Mouse (Mus musculus): ENCODE measurements around the gene Nos1ap.
A peak's percentile ranks its signal among the peaks of the same experiment; 100 is the strongest.

Gene Nos1ap

GRCm38 (mm10) chr1:170406921-170407320, 182.7 kb downstream of the Nos1ap start:
- DNase-seq: no peak

DNA sequence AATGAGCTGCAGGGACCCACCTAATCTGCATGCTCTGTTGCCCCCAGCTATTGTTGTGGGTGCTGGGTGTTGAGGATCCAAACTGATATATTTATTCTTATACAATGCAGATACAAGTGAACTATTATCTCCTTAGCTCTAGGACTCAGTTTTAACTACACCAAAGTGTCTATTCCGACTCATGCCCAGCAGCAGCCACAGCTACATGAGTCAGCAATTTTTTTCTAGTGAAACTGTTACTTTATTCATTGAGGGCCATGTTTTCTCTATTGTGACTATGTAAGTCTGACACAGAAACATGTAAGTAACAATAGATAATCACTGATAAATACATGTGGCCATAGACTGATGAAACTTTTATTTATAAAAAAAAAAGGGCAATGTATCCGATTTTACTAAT, 184.5 kb downstream of the Nos1ap start:
- no peak for DNase-seq

- no peak for DNase-seq
Observed at GRCm38 (mm10) chr1:170402682-170403081, 187.0 kb downstream of the Nos1ap start.

DNA sequence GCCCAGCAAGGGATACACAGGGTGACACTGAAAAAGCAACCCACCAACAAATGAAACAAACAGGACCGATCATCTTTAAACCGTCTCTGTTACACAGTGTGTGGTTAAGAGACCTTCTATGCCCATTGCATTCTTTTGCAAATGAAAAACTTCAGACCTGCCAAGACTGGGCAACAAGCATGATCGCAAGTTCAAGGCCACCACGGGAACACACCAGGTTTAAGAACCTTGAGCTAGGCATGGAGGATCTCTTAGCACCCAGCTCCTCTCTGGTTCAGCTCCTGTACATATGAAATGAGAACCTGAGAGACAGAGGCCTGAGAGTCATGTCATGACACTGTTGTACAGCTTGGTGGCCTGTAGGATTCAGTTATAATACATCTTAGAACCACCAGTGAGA, 190.8 kb downstream of the Nos1ap start:
- DNase-seq: no peak

- peak; percentile 33 for DNase-seq
Observed at GRCm38 (mm10) chr1:170395101-170395500, 194.6 kb downstream of the Nos1ap start.

DNA sequence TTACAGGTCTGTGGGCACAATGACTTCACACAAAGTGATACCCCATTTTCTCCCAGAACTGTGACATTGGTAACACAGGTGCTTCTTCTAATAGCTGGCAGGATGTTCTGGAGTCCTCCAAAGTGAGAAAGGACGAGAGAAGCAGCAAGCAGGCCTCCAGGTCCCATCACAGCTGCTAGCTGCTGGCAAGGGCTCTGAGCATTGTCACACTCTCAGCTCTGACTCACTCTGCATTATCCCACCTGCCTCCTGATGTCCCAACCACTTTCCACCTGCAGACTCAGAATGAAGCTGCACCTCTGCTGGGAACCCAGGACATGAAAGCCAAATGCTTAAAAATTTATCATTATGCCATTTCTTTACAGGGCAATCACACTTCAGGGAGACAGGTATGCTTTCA, 195.0 kb downstream of the Nos1ap start:
- no peak for DNase-seq

DNA sequence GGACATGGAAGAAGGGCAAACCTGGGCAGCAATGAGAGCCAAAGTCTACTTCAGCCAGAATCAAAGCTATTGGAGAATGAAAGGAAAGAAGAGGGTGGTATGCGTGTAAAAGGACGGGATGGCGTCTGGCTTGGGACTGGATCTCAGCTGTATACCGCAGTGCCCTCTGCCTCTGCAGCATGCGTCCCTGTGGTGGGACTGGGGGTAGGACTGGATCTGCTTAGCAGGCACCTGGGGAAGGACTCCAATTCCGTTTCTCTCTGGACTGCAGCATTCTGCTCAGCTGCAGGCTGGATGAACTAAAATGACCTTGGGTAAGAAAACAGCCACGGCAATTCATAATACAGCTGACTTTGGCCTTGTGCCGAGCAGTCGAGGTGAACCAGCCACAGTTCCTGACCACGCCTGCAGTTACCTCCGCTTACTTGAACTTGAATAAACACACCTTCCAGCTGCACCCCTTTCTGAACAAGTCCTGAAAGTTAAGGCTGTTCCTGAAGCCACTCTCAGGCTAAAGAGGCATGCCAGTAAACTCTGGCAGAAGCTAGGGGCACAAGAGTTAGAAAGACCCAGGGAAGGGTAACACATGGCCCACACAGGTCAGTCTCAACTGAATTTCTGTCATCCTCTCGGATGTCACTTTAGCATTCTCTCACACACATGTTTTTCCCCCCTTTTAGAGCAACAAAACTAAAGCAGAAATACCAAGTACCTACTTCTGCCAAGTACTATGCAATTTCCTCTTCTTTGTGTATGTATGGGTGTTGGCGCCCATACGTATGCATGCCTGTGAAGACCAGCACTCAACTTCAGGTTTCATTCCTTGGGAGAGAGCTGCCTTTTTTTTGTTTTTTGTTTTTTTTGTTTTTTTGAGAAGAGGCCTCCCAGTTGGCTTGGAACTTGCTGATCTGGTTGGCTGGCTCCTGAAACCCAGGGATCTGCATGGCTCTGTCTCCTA, 196.6 kb downstream of the Nos1ap start:
- peak; percentile 83 for DNase-seq

DNA sequence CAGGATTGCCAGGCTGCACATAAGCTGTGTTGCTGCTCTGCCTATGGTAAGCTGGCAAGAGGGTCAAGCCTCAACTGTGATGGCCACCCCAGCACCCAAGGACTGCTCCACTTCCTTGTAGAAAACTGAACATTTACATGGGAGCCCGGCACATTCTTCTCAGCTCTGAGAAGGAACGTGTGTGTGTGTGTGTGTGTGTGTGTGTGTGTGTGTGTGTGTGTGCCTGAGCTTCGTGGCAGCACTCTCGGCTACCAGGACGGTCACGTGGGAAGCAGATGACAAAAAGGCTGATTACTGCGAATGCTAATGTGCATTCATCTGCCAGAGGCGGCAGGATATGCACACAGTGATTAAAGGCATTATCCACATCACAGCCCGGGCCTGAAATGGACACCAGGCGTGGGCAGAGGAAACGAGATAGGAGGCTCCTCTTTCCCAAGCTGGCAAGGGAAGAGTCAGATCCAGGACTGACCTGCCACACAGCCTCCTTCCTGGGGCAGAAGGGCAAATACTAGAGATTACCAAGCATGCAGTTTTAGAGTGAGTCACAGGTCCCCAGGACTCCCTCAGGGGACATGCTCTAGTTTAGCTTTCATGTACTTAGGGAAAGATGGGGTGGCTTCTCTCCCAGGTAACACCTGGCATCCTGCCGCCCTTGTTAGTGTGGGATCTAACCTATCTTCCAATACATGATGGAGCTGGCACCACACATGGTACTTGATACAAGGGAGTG, 202.3 kb downstream of the Nos1ap start:
- DNase-seq: peak; percentile 21

- DNase-seq: no peak
Observed at GRCm38 (mm10) chr1:170385416-170385815, 204.2 kb downstream of the Nos1ap start.

GRCm38 (mm10) chr1:170383530-170383929, 206.1 kb downstream of the Nos1ap start:
- no peak for DNase-seq

DNA sequence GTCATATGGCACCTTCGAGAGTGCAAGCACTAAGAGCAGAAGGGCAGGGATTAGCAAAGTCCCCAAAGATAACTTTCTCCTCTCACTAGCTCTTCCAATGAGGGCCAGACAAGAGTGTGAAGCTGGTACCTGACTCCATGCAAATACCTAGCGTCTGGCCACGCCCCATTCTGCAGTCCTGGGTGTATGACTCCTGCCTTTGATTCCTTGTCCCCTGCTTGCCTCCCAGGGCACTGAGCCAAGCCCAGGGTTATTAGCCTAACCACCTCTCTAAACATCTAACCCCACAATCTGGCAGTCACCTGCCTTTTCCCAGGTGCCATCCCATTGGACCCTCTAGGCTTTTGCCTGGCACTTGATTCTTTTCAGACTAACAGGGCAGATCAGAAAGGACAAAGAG, 208.2 kb downstream of the Nos1ap start:
- peak; percentile 35 for DNase-seq

DNA sequence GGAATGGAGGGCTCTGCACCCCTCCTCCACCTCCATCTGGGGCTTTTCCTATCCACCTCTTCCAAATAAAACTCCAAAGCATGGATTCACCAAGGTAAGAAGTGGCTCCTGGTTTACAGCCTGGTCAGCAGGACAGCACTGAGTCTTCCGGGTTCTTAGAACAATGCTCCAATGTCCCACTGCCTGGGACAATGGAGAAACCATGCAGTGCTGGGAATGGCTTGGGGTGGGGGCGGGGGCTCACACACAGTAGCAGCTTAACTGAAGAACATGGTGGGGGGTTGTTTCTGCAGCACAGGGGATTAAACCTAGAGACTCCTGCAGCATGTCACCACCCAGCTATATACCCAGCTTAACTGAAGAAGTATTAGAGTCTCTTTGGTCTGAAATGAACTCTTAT, 209.2 kb downstream of the Nos1ap start:
- no peak for DNase-seq

DNA sequence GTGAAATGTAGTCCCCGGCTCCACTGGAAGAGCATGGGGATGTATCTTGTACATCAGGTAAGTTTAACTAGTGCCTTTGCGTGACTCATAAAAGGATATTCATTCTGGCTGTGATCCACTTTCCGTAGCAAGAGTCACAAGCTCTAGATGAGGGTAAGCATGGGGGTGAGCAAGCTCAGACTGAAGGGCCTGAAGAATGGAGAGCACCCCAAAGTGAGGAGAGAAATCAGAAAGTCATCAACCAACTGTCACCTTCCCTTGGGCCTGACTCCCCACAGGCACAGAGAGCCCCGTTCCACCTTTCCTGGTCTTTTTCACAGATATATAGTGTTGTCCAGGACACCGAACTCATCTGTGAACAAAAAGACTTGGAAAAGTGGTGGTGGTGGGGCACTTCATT, 213.9 kb downstream of the Nos1ap start:
- no peak for DNase-seq

GRCm38 (mm10) chr1:170373750-170374149, 215.9 kb downstream of the Nos1ap start:
- DNase-seq: no peak

DNA sequence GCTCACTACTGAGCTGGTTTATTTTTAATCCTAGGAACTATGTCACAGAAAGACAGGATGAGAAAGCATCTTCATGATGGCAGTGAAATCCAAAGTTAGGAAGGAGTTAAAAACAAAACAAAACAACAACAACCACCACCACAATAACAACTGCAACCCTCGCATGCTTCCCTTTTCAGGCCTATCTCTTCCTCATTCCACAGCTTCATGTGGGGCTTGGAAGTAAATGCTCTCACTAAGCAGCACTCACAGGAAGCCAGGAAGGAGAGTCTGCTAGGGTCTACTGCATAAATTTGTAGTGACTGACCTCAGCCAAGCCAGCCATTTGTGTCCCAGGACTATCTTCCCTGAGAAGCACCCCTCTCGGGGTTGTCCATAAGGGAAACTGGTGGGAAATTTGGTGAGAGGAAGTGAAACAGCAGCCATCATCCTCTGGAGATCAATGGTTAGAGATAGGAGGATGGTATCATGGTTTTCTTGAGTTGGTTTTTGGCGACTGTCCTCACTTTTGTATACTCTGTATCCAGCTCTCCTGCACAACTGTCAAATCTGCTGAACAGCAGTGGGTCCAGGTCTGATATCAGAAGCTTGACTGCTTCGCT, 218.4 kb downstream of the Nos1ap start:
- no peak for DNase-seq

DNA sequence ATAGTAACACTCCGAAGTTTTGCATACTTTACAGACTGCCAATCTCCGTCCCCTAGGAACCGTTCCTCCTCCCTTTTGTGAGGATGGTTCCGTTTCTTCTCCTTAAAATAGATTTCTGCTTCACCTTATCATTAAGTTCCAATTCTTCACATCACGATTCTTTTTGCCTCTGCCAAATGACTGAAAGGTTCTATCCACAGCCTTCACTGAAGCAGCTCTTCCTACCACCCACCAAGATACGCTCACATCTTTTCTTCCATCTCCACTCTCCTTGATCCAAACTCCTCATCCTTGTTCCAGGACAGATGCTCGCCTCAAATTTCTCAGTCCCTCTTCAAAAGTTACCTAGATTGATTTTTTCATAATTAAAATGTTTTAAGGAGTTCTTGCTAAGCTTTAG, 220.8 kb downstream of the Nos1ap start:
- no peak for DNase-seq

DNA sequence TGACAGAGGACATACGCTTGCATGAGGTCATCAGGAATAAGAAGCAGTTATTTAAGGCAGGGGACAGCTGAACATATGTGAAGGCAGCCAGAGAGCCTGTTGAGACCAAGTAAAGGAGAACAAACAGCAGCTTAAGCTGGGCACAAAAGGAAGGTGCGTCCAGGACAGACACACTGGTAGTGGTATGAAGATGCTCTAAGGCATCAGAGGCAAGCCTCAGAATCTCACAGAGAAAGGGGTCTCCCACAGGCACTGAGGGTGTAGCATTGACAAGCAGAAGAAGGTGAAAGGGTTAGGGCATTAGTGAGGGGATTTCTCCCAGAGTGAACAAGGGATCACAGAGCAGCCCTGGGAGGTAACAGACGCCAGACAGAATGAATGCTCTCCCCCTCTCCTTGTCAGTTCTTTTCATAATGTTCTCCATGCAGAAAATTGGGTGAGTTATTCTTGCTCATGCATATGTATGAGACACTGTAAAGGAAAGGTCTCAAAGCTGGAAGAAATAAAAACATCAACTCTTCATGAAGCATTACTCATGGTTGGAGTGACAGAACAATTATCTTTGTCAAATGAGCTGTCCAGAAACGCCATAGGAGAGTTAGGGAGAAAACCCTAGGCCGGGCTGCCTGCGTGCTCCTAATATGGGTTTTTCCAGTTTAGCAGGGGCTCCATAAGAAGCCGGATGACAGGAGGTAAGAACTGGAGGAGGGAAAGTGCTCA, 222.5 kb downstream of the Nos1ap start:
- no peak for DNase-seq

DNA sequence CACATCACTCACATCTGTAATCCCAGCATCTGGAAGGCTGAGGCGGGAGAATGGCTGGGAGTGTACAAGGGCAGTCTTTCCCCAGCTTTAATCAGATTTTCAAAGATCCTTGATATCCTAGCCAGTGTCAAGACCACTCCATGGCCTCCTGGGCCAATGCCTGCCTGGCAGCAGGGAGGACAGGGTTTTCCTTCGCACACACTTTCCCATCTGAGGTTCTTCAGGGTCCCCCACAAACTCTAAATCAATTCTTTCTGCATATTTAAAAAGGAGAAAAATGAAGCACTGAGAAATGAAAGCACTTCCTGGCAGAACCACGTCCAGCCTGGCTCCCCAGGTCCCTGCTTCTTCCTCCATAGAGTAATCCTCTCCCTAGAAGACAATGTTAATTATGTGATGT, 225.9 kb downstream of the Nos1ap start:
- no peak for DNase-seq

GRCm38 (mm10) chr1:170360183-170360915, 229.3 kb downstream of the Nos1ap start:
- no peak for DNase-seq

GRCm38 (mm10) chr1:170353335-170353734, 236.3 kb downstream of the Nos1ap start:
- DNase-seq: no peak

DNA sequence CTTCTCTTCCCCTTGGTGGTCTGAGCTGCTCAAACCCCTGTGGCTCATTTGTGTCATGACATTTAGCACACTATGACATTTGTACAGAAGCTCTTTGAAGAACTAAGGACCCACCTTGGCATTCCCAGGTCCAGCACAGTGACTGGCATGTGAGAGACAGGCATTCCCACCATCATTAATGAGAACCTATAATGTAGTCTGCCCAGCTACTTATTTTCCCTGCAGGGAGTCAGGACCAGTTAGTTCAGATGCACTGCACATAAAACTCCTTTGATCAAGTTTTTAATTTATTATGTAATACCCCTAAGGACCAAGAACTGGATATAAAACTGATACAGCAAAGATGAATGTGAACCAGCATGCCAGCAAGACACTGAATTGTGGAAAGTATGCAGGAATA, 238.6 kb downstream of the Nos1ap start:
- DNase-seq: no peak

- peak; percentile 38 for DNase-seq
Observed at GRCm38 (mm10) chr1:170346266-170346665, 243.4 kb downstream of the Nos1ap start.

Measured in kidney, adult 18-20 months (tissue).